Mouse (Mus musculus) left cerebral cortex, postnatal 14 days (tissue): ENCODE data around the gene Smtnl1. TPM values are rescaled to one million over a fixed set of nuclear protein-coding genes. Genes with fewer than 3 reads are reported as not detected.

Experiments
- DNase-seq, 2 experiments: peaks; one replicate each; pipeline ENCODE4 v3.0.0; 2021 to 2022; ENCODE audit warnings: low spot score in 2 of 2, mixed read lengths in 1 of 2
- intact Hi-C: fragments of 180-260 bp; cut with DNase I; formaldehyde crosslinking; loops from one replicate; pipeline ENCODE4 v1.15.1; 2025
- total RNA-seq, 2 experiments: library from RNA; stranded (reverse); gene quantifications; 2 replicates each; pipeline ENCODE4 v1.2.3; 2021

The Smtnl1 gene
- total RNA-seq, 2 experiments from 2014 or later = not detected

DNA sequence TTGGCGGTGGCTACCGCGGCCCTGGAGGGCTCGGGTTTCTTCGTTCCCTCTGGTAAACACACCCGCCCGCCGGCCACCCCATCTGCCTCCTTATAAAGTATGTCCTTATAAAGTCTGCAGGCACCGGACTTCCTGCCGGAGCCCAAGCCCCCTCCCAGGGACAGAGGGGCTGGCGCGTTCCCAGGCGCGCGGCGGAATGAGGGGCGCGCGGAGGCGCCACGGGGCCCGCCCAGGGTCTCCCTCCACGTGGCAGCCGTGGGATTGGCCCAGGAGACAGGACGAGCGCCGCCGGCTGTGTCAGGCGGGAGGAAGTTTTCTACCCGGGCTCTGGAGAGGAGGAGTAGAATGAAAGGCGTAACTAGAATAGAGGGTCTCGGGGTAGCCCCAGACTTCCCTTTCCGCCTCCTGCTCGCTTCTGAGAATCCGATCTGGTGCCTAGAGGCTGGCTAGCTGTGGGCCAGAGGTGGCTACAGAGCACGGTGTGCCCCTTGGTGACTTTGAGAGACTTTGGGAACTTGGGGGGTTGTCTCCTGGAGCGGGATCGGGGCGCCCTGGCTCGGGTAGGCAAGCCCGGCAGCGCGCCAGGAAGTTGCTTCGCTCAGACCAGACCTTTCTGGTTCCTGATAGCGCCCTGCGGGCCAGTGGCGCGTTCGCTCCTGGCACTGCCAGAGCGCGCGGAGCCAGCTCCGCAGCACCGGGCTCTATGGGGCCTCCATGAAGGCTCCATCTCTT, 17.7 kb upstream of the Smtnl1 start:
- intact Hi-C loops = no loop called here
- DNase-seq = peak in 1 of 2 experiments; percentile 15

DNA sequence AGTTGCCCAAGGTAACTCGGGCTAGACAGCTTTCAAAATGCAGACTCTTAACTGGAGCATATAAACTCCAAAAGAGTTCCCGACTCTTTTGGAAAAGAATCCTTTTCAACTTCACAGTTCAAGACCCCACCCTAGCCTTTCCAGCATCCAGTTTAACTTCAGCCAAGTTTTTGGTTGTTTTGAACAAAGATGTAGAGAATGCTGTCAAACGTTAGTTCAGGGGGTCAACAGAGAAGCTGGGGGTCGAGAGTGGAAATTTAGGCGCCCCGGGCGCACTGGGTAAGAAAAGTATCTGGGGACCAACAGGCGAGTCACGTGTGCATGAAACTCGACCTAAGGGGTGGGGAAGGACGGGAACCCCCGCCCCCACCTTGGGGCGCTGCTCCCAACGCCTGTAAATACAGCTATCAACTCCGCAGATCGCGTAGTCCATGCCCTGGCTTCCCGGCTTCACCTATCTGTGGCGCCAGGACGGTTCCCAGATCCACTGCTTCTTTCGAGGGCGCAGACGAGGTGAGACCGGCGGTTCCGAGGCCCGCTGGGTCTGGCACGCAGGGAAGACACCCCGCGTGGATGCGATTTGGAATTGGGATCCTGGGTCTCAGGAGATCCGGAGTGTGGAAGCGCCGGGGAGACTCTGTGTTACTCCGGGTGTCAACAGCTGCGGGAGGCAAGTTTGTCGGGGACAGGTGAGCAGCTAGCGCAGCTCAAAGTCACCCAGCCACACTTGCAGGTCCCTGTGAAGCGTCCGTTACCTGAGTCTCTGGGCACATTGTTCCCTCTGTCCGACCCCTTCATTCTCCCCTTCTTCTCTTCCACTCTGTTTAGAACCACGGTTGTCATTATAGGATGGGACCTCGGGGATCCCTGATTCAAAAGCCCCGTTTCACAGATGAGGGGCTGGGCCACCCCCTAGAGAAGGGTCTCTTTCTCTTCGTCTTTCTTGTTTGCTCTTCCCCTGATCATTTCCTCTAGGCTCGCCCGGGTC, 16.8 kb upstream of the Smtnl1 start:
- DNase-seq = no peak
- intact Hi-C loops = no loop called here

- DNase-seq = no peak
- intact Hi-C loops = no loop called here
These were observed 16.1 kb upstream of the Smtnl1 start, which contains the start of gene Slc43a1 for GRCm38 (mm10) chr2:84838593-84838949. TSS of gene Slc43a1 (plus strand) at chr2:84838850.

DNA sequence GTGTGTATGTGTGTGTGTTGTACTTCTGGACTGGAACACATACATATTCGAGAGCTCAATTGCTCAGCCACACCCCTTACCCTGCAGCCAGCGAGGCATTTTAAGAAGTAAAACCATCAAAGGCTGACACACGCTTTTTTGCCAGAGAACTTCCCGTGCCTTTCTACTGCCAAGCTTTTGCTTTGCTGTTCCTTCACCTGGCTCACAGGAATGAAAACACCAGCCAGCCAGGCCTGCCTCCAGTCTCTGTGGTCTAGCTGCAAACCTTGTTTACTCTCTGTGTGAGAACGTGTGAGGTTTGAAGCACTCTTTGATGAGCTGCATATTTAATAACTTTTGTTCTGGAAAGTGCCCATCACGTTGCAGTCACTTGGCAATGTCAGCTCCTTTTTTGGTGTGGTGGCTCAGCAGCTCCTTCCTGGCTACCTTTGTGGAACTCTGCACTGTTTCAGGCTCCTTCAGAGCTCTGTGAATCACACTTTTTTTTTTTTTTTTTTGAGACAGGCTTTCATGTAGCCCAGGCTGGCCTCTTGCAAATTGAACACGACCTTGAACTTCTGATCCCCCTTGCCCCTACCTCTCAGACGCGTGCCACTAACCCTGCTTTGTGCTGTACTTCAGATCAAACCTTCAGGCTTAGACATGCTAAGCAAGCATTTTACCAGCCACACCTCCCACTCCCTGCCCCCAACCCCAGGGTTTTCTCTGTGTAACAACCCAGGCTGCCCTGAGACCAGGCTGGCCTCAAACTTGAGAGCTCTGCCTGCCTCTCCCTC, 15.6 kb upstream of the Smtnl1 start:
- intact Hi-C loops = no loop called here
- DNase-seq = no peak

GRCm38 (mm10) chr2:84837107-84837506, 14.7 kb upstream of the Smtnl1 start:
- no peak for DNase-seq
- intact Hi-C loops = no loop called here

DNA sequence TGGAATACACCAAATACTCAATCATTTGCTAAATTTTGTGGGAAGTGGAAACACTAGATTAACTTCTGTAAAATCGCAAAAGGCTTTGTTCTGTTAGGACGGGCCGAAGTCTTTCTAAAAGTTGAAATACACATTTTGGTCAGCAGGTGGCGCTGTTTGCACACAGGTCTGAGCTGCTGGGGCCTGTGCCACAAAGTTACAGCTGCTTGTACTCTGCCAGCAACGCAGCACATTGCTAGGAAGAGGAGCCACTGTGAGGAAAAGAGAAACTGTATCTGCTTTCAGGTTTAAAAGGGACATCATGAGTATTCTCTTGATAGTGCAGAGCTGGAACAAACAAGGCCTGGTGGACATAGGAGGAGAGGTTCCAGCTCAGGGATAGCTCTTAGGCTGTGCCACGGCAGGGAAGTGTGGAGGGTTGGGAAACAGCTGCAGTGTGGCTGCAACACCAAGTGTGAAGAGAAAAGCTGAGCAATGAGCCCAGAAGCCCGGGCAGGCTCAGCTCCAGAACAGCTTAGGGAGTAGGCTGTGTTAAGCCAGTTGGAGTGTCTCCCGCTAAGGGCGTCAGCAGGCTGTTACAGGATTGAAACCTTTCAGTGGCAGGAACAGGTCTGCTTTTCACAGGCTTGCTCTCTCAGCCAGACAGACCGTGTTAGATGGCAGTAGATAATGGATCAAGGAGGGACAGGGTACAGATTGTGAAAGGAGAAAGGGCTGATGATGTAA, 9.4 kb upstream of the Smtnl1 start:
- intact Hi-C loops = loop anchor here (1.0 to 2.0 kb wide), 2 partner anchors 23 to 58 kb away; no protein-coding TSS in a partner anchor
- DNase-seq = peak; percentile 93 to 94

DNA sequence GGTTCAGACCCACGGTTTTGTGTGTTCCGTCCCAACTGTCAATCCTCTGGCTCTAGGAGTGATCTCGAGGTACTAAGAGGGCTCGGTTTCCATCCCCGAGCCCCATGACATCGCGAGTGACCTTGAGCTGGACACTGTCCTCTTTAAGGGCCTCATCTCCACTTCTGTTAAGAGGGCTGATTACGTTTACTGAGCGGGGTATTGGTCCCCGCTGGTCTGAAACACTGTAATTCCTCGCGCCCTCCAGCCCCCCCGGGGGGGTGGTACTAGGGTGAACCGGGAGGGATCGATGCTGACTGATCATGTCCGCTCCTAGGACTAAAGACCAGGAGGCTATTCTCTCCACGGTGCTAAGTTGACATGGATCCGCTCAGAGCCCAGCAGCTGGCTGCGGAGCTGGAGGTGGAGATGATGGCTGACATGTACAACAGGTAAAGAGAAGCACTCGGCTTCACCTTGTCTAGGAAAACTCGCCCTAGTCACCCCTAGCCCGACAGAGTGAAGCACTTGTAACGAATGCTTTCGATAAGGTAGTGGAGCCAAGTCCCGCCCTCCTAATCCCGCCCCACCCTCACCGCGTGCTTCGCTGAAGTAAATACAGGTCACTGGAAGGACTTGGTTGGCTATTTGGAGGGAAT, 5.0 kb upstream of the Smtnl1 start:
- intact Hi-C loops = loop anchor here (2.0 kb wide), 1 partner anchor 209 kb away; the partner anchor contains the start of genes P2rx3 and Ssrp1
- no peak for DNase-seq

DNA sequence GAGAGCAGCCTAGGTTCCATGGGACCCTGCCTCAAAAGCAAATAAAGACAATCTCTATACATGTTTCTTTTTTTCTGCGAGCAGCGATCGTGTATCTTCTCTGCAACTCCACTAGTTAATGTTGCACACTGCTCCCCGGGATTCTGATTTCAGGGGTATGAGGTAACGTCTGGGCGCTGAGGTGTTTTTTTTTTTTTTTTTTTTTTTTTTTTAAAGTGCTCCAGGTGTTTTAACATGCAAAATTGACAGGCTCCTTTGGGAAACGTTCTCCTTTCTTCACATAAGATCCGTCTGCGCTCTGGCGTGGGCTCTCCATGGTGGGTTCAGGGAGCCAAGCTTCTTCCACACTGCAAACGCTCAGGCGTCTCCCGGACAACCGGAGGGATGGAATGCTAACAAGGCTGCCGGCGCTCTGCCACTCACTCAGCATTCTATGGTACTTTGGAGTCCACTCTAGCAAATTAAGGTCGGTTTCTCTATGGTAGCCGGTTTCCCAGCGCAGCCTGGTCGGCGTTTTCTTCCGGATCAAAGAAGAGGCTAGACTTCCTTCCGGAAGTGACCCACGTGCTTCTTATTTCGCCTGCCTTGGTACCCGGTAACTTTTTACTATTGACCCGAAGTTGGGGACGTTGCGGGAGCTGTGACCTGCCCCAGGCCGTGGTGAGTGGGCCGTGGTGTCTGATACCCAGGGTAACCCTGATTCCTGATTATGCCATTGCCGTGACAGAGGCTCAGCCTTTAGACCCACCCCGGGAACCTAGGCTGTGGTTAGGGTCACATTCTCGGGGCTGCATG, 4.2 kb upstream of the Smtnl1 start, which contains the start of gene Timm10:
Gene Timm10 (plus strand): TSS at position 510 of the 795 bp plus-strand sequence.
- intact Hi-C loops = loop anchor here (2.0 kb wide), 1 partner anchor 210 kb away; the partner anchor contains the start of genes P2rx3 and Ssrp1
- peak; percentile 91 to 96 for DNase-seq

DNA sequence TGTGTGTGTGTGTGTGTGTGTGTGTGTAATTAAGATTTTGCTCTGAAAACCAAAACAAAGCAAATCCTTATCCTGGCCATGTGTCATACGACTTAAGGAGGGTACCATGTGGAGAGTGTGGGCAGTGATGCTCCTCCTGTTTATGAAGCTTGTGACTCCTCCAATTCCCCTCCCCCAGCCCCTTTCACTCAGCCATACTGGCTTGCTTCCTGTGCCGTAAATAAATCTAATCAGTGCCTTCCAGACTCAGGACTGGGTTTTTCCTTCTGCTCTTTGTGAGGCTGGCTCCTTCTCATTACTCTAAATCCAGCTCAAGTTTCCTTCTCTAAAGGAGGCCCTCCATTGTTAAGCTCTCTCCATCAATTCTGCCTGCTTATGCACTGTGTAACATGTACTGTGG, 785 bp upstream of the Smtnl1 start:
- peak in 1 of 2 experiments; percentile 46 for DNase-seq
- intact Hi-C loops = no loop called here

DNA sequence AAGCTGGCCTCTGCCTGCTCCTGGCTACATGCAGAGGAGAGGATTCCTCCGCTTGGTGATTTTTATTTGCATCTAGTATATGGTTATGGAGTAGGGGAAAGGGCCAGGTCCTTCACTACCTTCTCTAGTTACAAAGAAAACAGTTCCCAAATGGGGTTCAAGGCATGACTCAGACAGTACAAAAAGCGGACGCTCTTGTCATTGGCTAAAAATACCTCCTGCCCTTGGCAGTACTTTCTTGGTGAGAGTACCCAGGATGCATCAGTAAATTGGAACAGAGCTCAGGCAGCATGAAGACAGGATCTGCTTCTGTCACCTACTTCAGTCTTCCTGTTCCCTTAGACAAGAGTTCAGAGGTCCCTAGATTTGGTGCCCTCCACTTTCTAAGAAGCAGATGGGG, 2.6 kb downstream of the Smtnl1 start:
- intact Hi-C loops = loop anchor here (10.0 kb wide), 1 partner anchor 365 kb away; no protein-coding TSS in a partner anchor
- DNase-seq = peak; percentile 30 to 73

GRCm38 (mm10) chr2:84812676-84813075, 9.8 kb downstream of the Smtnl1 start:
- intact Hi-C loops = loop anchor here (10.0 kb wide), 1 partner anchor 358 kb away; no protein-coding TSS in a partner anchor
- DNase-seq = no peak

DNA sequence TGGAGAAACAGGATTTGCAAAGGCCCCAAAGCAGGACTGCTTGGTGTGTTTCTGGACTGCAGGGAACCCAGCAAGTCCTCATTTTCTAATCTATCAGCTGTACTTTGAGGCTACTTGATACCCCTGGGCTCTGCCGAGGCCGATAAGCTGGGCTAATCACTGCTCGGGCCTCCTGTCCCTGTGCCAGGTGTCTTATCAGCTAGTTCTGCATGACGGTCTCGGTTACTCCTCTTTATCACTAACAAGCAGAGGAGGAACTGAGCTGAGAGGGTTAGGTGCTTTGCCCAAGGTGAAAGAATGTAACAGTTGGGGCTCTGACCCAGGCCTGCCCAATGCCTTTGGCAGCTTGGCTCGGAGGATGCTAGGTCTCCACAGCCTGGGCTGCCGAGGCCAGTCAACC, 10.6 kb downstream of the Smtnl1 start:
- intact Hi-C loops = loop anchor here (10.0 kb wide), 1 partner anchor 357 kb away; no protein-coding TSS in a partner anchor
- no peak for DNase-seq

- DNase-seq = peak; percentile 88 to 98
- intact Hi-C loops = loop anchor here (10.0 kb wide), 1 partner anchor 356 kb away; no protein-coding TSS in a partner anchor
These were observed 11.4 kb downstream of the Smtnl1 start for GRCm38 (mm10) chr2:84810886-84811577.

- intact Hi-C loops = loop anchor here (10.0 kb wide), 1 partner anchor 356 kb away; no protein-coding TSS in a partner anchor
- no peak for DNase-seq
These were observed 11.9 kb downstream of the Smtnl1 start for GRCm38 (mm10) chr2:84810526-84810885.

DNA sequence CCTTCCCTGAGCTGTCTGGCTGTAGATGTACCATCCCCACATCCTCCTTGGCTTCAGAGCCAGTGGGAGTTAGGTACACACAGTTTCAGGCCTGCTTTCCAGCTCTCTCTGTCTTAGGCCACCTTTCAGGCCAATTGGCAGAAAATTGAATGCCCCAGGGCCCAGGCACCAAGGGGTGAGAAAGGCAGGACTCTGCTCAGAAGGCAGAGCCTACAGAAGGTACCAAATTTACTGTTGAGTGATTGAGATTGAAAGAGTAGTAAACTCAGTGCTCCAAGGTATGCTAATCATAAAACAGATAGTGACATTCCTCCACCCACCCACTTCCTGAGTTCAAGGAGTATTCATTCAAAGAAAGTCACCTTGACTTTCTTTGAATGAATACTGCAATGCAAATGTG, 13.1 kb downstream of the Smtnl1 start:
- intact Hi-C loops = no loop called here

GRCm38 (mm10) chr2:84806546-84806945, 15.9 kb downstream of the Smtnl1 start:
- no peak for DNase-seq
- intact Hi-C loops = no loop called here

More for the DNA sequence above, 13.1 kb downstream of the Smtnl1 start:
- no peak for DNase-seq

- no peak for DNase-seq
- intact Hi-C loops = no loop called here
These were observed 18.5 kb downstream of the Smtnl1 start for GRCm38 (mm10) chr2:84803963-84804362.
